Mouse (Mus musculus) lung, adult 2 months (tissue): ENCODE results near the gene Mansc4.

Experiments used
- CTCF ChIP-seq: fragments of 200-500 bp; IDR thresholded peaks from 2 replicates; pipeline ENCODE4 v1.5.1; 2011; ENCODE audit warnings: mild to moderate bottlenecking, low read length, control low read depth; ENCODE audit not compliant: insufficient read depth
- POLR2A ChIP-seq: fragments of 200-500 bp; IDR thresholded peaks from 2 replicates; pipeline ENCODE4 v1.6.1; 2011; ENCODE audit warnings: low read depth, mild to moderate bottlenecking, control low read depth, low read length, borderline replicate concordance; ENCODE audit errors: extremely low read depth

DNA sequence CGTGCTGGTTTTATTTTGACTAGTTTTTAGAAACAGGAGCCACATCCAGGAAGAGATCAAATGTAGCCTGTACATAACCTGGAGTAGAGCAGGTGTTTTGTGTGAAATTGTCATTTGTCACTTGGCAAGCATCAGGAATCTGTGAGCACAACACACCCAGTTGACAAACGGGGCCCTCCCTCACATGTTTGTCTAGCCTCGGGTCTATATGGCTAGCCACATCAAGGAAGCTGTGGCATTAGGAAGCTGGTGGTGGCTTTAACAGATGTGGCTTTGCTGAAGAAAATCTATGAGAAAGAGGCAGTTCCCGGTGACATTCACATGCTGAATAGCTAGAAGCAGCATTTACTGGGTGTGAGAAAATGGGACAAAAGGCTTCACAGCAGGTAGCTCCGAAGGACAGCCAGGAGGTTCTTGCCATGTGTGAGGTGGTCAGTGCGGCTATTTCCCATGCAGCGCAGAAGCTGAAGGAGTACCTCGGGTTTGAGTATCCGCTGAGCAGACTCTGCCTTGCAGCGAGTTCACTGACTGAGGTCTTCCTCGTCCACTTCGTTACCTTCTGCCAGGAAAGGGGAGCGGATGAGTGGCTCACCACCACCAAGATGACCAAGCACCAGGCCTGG is 54.4 kb downstream of the Mansc4 start, which contains the start of gene Rep15:
- TF ChIP-seq POLR2A (no peak), CTCF (no peak)
